Mouse (Mus musculus) CD4-positive, CD25-positive, alpha-beta regulatory T cell, adult 2 months (primary cell): ENCODE results near the gene Chmp2a.

Experiments
- DNase-seq: peaks from one replicate; pipeline ENCODE4 v3.0.0-alpha.2; 2012; ENCODE audit warnings: low read depth, low spot score

Chmp2a gene

GRCm38 (mm10) chr7:13035211-13035855, 726 bp upstream of the Chmp2a start:
- DNase-seq = no peak

- DNase-seq = no peak
These were observed 1.0 kb downstream of the Chmp2a start for GRCm38 (mm10) chr7:13033451-13034147.

- DNase-seq = no peak
These were observed 2.1 kb downstream of the Chmp2a start for GRCm38 (mm10) chr7:13032541-13032940.

- DNase-seq = no peak
These were observed 2.6 kb downstream of the Chmp2a start for GRCm38 (mm10) chr7:13031983-13032382.

GRCm38 (mm10) chr7:13031069-13031468, 3.5 kb downstream of the Chmp2a start:
- DNase-seq = peak; percentile 61

- DNase-seq = no peak
These were observed 5.6 kb downstream of the Chmp2a start for GRCm38 (mm10) chr7:13028986-13029385.

- no peak for DNase-seq
These were observed 9.0 kb downstream of the Chmp2a start for GRCm38 (mm10) chr7:13025511-13026112.

- DNase-seq = peak; percentile 77
These were observed 9.8 kb downstream of the Chmp2a start for GRCm38 (mm10) chr7:13024805-13025204.

GRCm38 (mm10) chr7:13023928-13024731, 10.5 kb downstream of the Chmp2a start:
- peak; percentile 97 for DNase-seq

- DNase-seq = peak; percentile 72
These were observed 11.7 kb downstream of the Chmp2a start for GRCm38 (mm10) chr7:13022773-13023535.

- no peak for DNase-seq
These were observed 19.4 kb downstream of the Chmp2a start for GRCm38 (mm10) chr7:13015217-13015616.

- no peak for DNase-seq
These were observed 20.2 kb downstream of the Chmp2a start for GRCm38 (mm10) chr7:13014275-13014839.

- DNase-seq = no peak
These were observed 20.9 kb downstream of the Chmp2a start for GRCm38 (mm10) chr7:13013671-13014070.

GRCm38 (mm10) chr7:13010005-13010908, 24.4 kb downstream of the Chmp2a start, which contains the start of gene Zbtb45:
Gene Zbtb45 (minus strand): TSS chr7:13010034.
- no peak for DNase-seq

- DNase-seq = peak; percentile 95
These were observed 25.2 kb downstream of the Chmp2a start for GRCm38 (mm10) chr7:13009143-13010004.

- no peak for DNase-seq
These were observed 27.1 kb downstream of the Chmp2a start for GRCm38 (mm10) chr7:13007341-13008092.

- DNase-seq = no peak
These were observed 28.1 kb downstream of the Chmp2a start for GRCm38 (mm10) chr7:13006531-13006930.

- DNase-seq = no peak
These were observed 28.6 kb downstream of the Chmp2a start for GRCm38 (mm10) chr7:13006011-13006410.
